Mouse (Mus musculus) T-helper 2 cell (primary cell): ENCODE data around the gene Asl.
"Not testable (repeated sequence)": the region's sequence is repeated elsewhere in the genome, so short reads cannot be mapped to it uniquely, and the experiment has no call there.

Experiments used
- in situ Hi-C: fragments of 300-600 bp; cut with MboI, MseI; formaldehyde crosslinking; loops from one replicate; pipeline ENCODE4 v1.15.1; 2025; ENCODE audit warnings: high pct_unique_total_duplicates

Asl gene

GRCm38 (mm10) chr5:130046589-130046988 lies 17.5 kb upstream of the Asl start:
- in situ Hi-C loops: no loop called here

- in situ Hi-C loops: no loop called here
Measured at GRCm38 (mm10) chr5:130046100-130046499, 17.1 kb upstream of the Asl start.

- in situ Hi-C loops: no loop called here
Measured at GRCm38 (mm10) chr5:130044201-130044695, 15.2 kb upstream of the Asl start.

DNA sequence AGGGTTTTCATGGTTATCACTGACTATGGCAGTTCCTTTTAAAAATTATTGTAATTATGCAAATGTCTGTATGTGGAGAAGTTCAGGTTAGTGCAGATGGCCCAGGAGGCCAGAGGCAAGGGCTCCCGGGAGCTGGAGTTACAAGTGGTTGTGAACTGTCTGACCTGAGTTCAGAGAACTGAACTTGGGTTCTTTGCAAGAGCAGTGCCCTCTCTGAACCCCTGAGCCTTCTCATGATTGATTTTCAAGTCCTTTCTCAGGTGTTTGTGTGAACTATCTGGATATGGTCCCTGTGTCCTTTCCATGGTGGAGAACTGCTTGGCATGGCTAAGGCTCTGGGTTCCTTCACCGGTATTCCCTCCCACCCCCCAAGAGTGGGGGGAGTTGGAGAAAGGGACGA lies 14.7 kb upstream of the Asl start:
- in situ Hi-C loops: no loop called here

DNA sequence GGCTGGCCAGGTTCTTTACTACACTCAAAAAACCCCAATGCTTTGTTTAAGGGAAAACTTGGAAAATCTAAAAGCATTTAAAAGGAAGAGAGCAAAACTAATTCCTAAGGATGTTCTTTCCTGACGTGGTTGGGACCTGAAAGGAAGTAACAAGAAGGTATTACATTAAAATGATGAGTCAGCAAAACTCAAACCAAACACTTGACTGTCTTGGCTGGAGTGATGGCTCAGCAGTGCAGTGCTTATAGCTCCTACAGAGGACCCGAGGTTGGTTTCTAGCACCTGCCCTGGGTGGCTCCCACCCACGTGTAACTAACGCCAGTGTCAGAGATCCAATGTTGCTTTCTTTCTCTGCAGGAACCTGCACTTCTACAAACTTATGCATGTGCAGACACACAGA lies 12.2 kb upstream of the Asl start:
- in situ Hi-C loops: no loop called here

DNA sequence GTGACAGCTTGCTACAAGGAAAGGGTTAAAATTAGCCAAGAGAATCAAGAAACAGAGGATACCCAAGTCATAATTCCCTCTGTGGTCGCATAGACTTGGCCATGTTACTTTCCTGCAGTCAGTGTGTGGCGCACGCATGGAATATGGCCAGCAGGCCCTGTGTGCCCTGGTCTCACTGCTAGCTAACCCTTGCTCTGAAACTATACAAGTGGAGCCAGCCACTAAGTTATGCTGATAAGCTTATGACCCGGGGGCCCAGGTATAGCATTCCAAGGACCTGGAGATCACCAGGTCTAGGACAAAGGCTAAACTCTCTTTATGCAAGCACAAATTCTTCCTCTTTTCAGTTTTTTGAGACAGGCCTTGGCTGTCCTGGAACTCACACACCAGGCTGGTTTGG lies 11.8 kb upstream of the Asl start:
- in situ Hi-C loops: no loop called here

- in situ Hi-C loops: no loop called here
Measured at GRCm38 (mm10) chr5:130037752-130038455, 8.9 kb upstream of the Asl start.

GRCm38 (mm10) chr5:130036300-130036699 lies 7.3 kb upstream of the Asl start:
- in situ Hi-C loops: not testable (repeated sequence)

- in situ Hi-C loops: no loop called here
Measured at GRCm38 (mm10) chr5:130033869-130034268, 4.8 kb upstream of the Asl start.

DNA sequence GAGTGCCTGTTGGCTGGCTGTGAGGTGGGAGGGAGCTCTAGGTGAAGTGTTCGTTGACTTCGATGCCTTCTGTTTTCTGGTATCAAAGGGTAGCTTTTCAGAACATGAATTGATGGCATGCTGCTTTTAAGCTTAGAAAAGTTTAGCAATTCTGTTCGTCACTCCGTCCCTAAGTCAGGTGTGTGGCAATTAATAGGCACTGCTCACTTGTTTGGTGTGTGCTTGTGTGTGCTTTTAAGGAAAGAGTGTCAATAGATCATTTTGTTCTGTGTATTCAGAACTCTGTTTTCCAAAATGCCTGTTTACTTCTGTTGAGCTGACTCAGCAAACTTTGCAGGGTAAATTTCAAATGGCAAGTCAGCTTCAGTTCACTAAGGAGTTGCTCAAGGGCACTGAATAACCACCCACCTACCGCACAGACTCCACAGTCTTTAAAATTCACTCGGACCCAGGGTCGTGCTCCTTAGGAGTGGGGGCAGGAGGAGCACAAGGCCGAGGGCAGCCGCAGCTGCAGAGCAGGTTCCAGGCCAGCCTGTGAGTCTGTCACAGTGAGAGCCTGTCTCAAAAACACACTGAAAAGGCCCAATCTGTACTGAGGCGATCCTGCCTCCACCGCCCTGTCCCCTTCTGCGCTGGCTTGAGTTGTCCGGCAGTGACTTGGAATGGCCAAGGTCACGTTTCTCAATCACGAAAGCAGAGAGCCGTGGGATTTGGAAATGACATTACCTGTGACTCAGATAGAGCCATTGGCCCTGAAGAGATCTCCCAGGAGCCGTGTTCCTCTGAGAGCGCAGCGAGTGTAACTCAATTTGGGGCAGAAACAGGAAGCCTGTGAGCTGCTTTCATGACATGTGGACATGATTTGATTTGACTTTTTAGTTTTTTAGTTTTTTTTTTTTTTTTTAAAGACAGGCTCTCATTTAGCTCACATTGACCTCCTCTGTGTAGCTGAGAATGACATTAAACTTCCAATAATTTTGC lies 2.7 kb upstream of the Asl start:
- in situ Hi-C loops: no loop called here

GRCm38 (mm10) chr5:130027696-130028095 lies 1.4 kb downstream of the Asl start:
- in situ Hi-C loops: loop anchor here (10.0 kb wide), 1 partner anchor 443 kb away; the partner anchor contains the start of gene Mmp17

GRCm38 (mm10) chr5:130027134-130027533 lies 1.9 kb downstream of the Asl start:
- in situ Hi-C loops: loop anchor here (10.0 kb wide), 1 partner anchor 442 kb away; the partner anchor contains the start of gene Mmp17

GRCm38 (mm10) chr5:130023767-130024539 lies 5.1 kb downstream of the Asl start:
- in situ Hi-C loops: loop anchor here (10.0 kb wide), 1 partner anchor 439 kb away; the partner anchor contains the start of gene Mmp17

GRCm38 (mm10) chr5:130023067-130023766 lies 5.8 kb downstream of the Asl start:
- in situ Hi-C loops: loop anchor here (10.0 kb wide), 1 partner anchor 438 kb away; the partner anchor contains the start of gene Mmp17

- in situ Hi-C loops: loop anchor here (10.0 kb wide), 1 partner anchor 438 kb away; the partner anchor contains the start of gene Mmp17
Measured at GRCm38 (mm10) chr5:130022366-130022765, 6.7 kb downstream of the Asl start.

DNA sequence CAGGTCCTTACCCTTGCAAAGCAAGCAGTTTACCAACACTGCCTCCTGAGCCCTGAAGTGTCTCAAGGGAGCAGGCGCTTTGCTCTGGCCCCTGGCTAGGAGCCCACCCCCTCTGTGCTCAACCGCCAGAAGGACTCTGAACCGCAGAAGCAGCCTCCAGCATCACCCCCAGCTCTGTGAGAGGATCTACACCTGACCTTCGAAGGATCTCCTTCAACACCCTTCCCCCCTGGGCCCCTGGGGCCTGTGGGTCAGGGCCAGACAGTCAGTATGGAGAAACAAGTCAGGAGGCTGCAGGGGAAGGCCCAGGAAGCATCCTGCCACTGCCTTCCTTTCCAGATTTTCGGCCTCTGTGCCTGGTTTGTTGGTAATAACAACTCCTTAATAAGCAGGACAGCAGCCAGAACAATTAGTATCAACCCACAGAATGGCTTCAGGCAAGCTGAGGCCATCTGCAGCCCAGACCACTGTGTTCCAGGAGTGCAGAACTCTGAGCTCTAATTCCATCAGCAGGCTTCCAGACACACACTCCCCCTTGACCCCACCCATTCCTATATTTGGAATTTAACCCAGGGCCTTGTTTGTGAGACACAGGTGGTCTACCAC lies 7.6 kb downstream of the Asl start:
- in situ Hi-C loops: loop anchor here (10.0 kb wide), 1 partner anchor 437 kb away; the partner anchor contains the start of gene Mmp17

DNA sequence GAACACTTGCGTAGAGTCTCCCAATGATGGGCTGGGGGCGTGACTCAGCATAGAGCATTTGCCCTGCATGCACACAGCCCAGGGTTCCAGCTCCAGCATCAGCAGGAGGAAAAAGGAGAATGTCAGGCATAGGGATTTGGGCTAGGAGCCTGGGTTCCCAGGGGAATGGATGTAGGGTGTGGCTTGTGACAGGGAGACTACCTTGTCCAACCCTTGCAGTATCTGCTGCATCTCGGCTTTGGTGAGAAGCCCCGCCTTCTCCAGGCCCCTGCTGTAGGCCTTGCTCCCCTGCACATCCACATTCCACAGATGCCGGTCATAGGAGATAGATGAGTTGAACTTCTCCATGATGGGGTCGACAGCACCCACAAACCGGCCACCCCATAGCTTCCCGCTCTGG lies 9.6 kb downstream of the Asl start:
- in situ Hi-C loops: no loop called here

DNA sequence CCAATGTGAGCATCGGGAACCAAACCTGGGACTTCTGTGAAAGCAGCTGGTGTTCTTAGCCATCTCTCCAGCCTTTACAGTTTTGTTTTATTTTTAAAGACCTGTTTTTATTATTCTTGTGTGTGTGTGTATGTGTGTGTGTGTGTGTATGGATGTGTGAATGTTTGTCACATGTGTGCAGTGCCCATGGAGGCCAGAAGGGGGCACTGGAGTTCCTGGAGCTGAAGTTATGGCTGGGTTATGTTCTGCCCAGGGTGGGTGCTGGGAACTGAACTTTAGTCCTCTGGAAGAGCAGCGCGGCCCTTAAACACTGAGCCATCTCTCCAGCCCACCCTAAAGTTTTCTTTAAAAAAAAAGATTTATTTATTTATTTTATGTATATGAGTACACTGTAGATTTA lies 13.9 kb downstream of the Asl start:
- in situ Hi-C loops: no loop called here

DNA sequence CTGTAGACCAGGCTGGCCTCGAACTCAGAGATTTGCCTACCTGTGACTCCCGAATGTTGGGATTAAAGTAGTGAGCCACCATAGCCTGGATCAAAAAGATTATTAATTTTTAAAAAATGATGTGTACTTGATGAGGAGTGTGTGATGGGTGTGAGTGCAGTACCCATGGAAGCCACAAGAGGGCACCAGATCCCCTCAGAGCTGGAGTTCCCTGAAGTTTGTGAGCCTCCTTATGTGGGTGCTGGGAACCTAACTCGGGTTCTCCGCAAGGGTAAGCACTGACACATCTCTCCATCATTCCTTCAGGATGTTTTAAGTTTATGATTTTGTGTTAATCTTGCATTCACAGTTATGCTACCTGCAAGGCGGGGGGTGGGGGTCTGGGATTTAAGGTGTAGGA lies 18.1 kb downstream of the Asl start:
- in situ Hi-C loops: no loop called here

DNA sequence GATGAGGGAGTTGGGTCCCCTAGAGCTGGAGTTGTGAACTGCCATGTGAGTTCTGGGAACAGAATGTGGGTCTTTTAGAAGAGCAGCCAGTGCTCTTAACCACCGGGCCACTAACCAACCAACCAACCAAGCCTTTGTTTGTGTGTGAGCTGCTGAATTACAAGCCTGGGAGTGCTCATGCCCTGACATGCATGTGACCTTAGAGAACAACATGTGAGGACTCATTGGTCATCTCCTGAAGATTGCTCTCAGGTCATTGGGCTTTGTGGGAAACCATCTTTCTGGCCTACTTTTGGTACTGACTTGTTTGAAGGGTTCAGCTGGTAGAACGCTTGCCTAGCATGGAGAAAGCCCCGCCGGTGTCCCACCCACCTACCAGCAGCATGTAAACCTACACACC lies 19.3 kb downstream of the Asl start:
- in situ Hi-C loops: no loop called here
